Mouse (Mus musculus) fat pad, adult 2 months (tissue): ENCODE measurements around the gene Shld2.

Experiments
- DNase-seq: peaks from one replicate; pipeline ENCODE4 v3.0.0-alpha.2; 2011; ENCODE audit warnings: low read depth, low spot score; ENCODE audit errors: extremely low read depth

Shld2 gene

GRCm38 (mm10) chr14:34310234-34310965 is at the start of gene Shld2, which contains the start of gene Glud1:
Gene Shld2 (minus strand): TSS chr14:34310493.
Gene Glud1 (plus strand): TSS chr14:34310727.
- DNase-seq = no peak

- DNase-seq = no peak
Observed at GRCm38 (mm10) chr14:34359676-34360244, 49.5 kb upstream of the Shld2 start.

GRCm38 (mm10) chr14:34357671-34358455 is 47.6 kb upstream of the Shld2 start:
- no peak for DNase-seq

GRCm38 (mm10) chr14:34355301-34355700 is 45.0 kb upstream of the Shld2 start, which contains the start of gene Fam25c:
Gene Fam25c (minus strand): TSS chr14:34355433.
- no peak for DNase-seq

- DNase-seq = no peak
Observed at GRCm38 (mm10) chr14:34354456-34354855, 44.2 kb upstream of the Shld2 start.

- DNase-seq = no peak
Observed at GRCm38 (mm10) chr14:34353326-34353725, 43.0 kb upstream of the Shld2 start.

GRCm38 (mm10) chr14:34352523-34352922 is 42.2 kb upstream of the Shld2 start:
- no peak for DNase-seq

- no peak for DNase-seq
Observed at GRCm38 (mm10) chr14:34351660-34352059, 41.4 kb upstream of the Shld2 start.

GRCm38 (mm10) chr14:34349007-34349406 is 38.7 kb upstream of the Shld2 start:
- DNase-seq = no peak

- DNase-seq = no peak
Observed at GRCm38 (mm10) chr14:34348301-34348700, 38.0 kb upstream of the Shld2 start.

GRCm38 (mm10) chr14:34347084-34347483 is 36.8 kb upstream of the Shld2 start:
- no peak for DNase-seq

GRCm38 (mm10) chr14:34345771-34346566 is 35.7 kb upstream of the Shld2 start:
- no peak for DNase-seq

GRCm38 (mm10) chr14:34344361-34344760 is 34.1 kb upstream of the Shld2 start:
- no peak for DNase-seq

- no peak for DNase-seq
Observed at GRCm38 (mm10) chr14:34343078-34343477, 32.8 kb upstream of the Shld2 start.

GRCm38 (mm10) chr14:34341993-34342392 is 31.7 kb upstream of the Shld2 start:
- no peak for DNase-seq

GRCm38 (mm10) chr14:34339446-34339845 is 29.2 kb upstream of the Shld2 start:
- DNase-seq = no peak

- no peak for DNase-seq
Observed at GRCm38 (mm10) chr14:34332476-34332875, 22.2 kb upstream of the Shld2 start.

- no peak for DNase-seq
Observed at GRCm38 (mm10) chr14:34331886-34332285, 21.6 kb upstream of the Shld2 start.

- DNase-seq = no peak
Observed at GRCm38 (mm10) chr14:34330657-34331158, 20.4 kb upstream of the Shld2 start.

- DNase-seq = no peak
Observed at GRCm38 (mm10) chr14:34327618-34328017, 17.3 kb upstream of the Shld2 start.

GRCm38 (mm10) chr14:34326606-34327005 is 16.3 kb upstream of the Shld2 start:
- no peak for DNase-seq
